Mouse (Mus musculus) lung, embryonic 15.5 days (tissue): ENCODE results near the gene Spint3. TPM values are rescaled to one million over a fixed set of nuclear protein-coding genes. Genes with fewer than 3 reads are reported as not detected.

Experiments used
- ATAC-seq: fragments of 200-750 bp; cut with Nextera tagmentation; 2 replicates; pipeline ENCODE4 v1.8.0; 2017; ENCODE audit warnings: moderate number of reproducible peaks, borderline replicate concordance; ENCODE audit not compliant: low FRiP score, low TSS enrichment; ENCODE audit errors: extremely low read depth
- H3K27ac ChIP-seq: fragments of 300-500 bp; sonication (generic); 2 replicates; pipeline ENCODE4 v1.5.1; 2015; ENCODE audit warnings: moderate library complexity, mild to moderate bottlenecking, inconsistent platforms
- H3K27me3 ChIP-seq: fragments of 300-500 bp; sonication (generic); 2 replicates; pipeline ENCODE4 v1.6.1; 2015; ENCODE audit warnings: inconsistent platforms
- H3K36me3 ChIP-seq: fragments of 300-500 bp; sonication (generic); 2 replicates; pipeline ENCODE4 v1.6.1; 2015; ENCODE audit warnings: inconsistent platforms
- H3K4me1 ChIP-seq: fragments of 300-500 bp; sonication (generic); 2 replicates; pipeline ENCODE4 v1.6.1; 2015; ENCODE audit warnings: inconsistent platforms
- H3K4me2 ChIP-seq: fragments of 300-500 bp; sonication (generic); 2 replicates; pipeline ENCODE4 v1.6.1; 2015; ENCODE audit warnings: inconsistent platforms, mild to moderate bottlenecking, moderate library complexity
- H3K4me3 ChIP-seq: fragments of 300-500 bp; sonication (generic); 2 replicates; pipeline ENCODE4 v1.5.1; 2015; ENCODE audit warnings: mild to moderate bottlenecking, inconsistent platforms
- H3K9ac ChIP-seq: fragments of 300-500 bp; sonication (generic); 2 replicates; pipeline ENCODE4 v1.6.1; 2015; ENCODE audit warnings: inconsistent platforms
- H3K9me3 ChIP-seq: fragments of 300-500 bp; sonication (generic); 2 replicates; pipeline ENCODE4 v1.6.1; 2016; ENCODE audit warnings: inconsistent platforms
- WGBS: fragments of 180-500 bp; shearing (Covaris S2); methylation state at CpG from one replicate; pipeline ENCODE4 v1.1.7; 2015; 5-methylcytosine and 5-hydroxymethylcytosine counted together
- polyA plus RNA-seq: library from polyadenylated mRNA; unstranded; fragments of >200 nt; fragmentation: Nextera tagmentation; extraction: Ambion mirVana; gene quantifications from 2 replicates; pipeline ENCODE4 v1.2.1, GENCODE M21; 2015

Gene Spint3
- polyA plus RNA-seq, 1 experiment from 2014 or later: not detected

DNA sequence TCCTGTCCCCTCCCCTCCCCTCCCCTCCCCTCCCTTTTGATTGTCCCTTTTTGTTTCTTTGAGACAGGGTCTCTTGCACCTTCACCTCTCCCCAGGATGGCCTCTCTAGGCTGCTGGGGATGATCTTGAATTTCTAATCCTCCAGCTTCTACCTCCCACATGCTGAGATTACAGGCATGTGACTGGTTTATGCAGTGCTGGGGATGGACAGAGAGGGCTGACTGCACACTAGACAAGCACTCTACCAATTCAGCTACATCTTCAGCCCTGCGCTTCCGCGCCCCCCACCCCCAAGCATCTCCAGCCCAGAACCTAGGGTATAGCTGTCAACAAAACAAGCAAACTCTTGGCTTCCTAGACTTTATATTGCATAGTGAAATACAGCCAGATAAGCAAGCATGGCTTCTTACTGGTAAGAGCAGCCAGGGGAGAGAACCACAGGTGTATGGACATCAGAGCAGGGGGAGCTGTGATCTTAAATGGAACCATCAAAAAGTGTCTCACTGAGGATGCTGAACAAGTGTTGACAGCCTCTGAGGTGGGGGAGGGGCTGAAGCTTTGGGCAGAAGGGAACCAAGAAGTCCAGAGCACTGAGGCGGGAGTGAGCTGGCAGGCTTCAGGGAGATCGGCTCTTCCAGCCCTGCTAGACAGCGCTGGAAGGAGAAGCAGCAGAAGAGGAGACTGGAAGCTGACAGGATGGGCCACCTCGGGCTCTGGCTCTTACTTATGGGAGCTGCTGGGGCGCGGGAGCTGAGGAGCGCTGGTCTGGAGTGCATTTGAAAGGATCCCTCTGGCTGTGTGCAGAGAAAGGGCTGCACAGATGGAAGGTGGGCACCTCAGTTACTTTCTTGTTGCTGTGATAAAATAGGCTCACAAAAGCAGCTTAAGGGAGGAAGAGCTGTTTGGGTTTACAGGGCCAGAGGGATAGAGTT is 23.0 kb downstream of the Spint3 start:
- no peak overlapping the region for H3K9ac ChIP-seq
- peaks cover 11% of the 10 kb centered on the region for H3K4me1 ChIP-seq
- no peaks in the 10 kb centered on the region; the same call in 1 of the 2 replicates for H3K27me3 ChIP-seq
- no peak overlapping the region for H3K27ac ChIP-seq
- ATAC-seq: no peak
- H3K9me3 ChIP-seq: no peaks in the 10 kb centered on the region
- WGBS: 23% methylated on average over 10 of the region's 10 CpGs
- no peak overlapping the region for H3K4me3 ChIP-seq
- no peak overlapping the region for H3K4me2 ChIP-seq
- H3K36me3 ChIP-seq: no peaks in the 10 kb centered on the region

- Histone ChIP-seq H3K9ac (no peak overlapping the region), H3K9me3 (no peaks in the 10 kb centered on the region), H3K4me1 (peaks cover 15% of the 10 kb centered on the region), H3K27me3 (no peaks in the 10 kb centered on the region; the same call in 1 of the 2 replicates), H3K4me2 (no peak overlapping the region), H3K27ac (peak overlapping the region; percentile 59), H3K36me3 (no peaks in the 10 kb centered on the region), H3K4me3 (no peak overlapping the region)
- WGBS: 31% methylated on average over 4 of the region's 4 CpGs
- ATAC-seq: peak; percentile 55
These were observed 23.9 kb downstream of the Spint3 start for GRCm38 (mm10) chr2:164549338-164549737.

DNA sequence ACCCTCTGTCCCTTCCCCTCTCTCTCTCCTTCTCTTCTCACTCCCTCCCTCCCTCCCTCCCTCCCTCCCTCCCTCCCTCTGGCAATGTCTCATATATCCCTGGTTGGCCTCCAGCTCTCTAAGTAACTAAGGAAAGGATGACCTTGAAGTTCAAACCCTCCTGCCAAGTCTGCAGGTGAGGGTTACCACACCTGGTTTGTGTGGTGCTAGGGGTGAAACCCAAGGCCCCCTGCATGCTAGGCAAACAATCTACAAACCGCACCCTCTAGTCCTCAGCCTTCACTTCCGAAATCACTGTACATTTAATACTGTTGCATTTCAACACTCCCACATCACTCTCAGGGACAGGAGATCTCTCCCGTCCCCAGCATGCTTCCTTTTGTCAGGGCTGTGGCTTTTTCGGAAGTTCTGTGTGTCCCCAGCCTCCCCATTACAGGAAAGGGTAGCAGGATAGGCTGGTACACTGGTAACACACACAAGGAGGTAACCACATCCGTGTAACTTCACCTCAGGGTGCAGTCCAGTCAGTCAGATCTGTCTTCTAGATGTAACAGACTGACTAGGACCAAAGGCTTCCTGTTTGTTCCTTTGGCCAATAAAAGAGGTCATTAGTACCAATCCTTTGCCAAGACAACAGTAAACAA is 28.7 kb downstream of the Spint3 start:
- no peak for ATAC-seq
- WGBS: 36% methylated on average over 5 of the region's 5 CpGs
- H3K27ac ChIP-seq: no peak overlapping the region

DNA sequence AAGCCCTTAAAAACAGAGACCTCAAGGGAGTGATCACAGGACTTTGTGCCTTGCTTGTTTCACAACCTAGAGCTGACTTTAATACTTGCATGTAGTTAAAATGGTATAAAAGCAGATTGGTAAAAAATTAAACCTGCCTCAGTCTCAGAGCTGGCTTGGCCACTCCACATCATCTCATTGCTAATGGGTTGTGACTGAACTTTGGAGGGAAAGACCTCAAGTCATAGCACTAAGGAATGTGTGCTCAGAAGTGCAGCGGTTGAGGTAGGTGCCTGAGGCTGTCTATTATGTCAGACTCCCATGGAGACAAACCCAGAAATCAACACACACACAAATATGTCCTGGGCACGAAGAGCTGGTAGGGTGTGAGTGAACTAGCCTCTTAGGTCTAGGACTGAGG is 29.5 kb downstream of the Spint3 start:
- Histone ChIP-seq H3K36me3 (no peaks in the 10 kb centered on the region), H3K9ac (no peak overlapping the region), H3K9me3 (no peaks in the 10 kb centered on the region), H3K27me3 (no peaks in the 10 kb centered on the region), H3K4me3 (no peak overlapping the region), H3K4me1 (peaks cover 18% of the 10 kb centered on the region), H3K27ac (no peak overlapping the region), H3K4me2 (no peak overlapping the region)
- no peak for ATAC-seq
- WGBS: 59% methylated on average over 2 of the region's 2 CpGs

More for the DNA sequence above, 28.7 kb downstream of the Spint3 start:
- Histone ChIP-seq H3K4me2 (no peak overlapping the region), H3K27me3 (no peaks in the 10 kb centered on the region), H3K4me3 (no peak overlapping the region), H3K4me1 (peaks cover 20% of the 10 kb centered on the region), H3K36me3 (no peaks in the 10 kb centered on the region), H3K9me3 (no peaks in the 10 kb centered on the region), H3K9ac (no peak overlapping the region)

DNA sequence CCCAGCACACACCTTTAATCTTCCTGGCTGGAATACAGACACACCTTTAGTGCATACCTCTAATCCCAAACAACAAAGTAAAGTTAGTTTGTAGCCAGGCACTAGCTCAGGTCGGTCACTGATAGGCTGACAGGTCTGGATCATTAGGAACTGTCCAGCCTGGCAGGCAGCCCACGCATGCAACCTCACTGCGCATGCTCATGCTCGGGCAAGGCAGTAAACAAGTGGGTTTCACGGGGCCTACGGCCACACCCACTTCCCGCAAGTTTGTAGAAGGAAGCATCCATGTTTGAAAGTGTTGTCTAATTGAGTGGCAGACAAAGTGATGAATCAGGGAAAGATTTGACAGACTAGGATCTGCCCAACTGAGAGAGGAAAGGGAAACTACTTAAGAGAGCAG is 30.7 kb downstream of the Spint3 start:
- H3K4me2 ChIP-seq: no peak overlapping the region
- H3K9me3 ChIP-seq: no peaks in the 10 kb centered on the region
- no peak for ATAC-seq
- H3K4me3 ChIP-seq: no peak overlapping the region
- peaks cover 18% of the 10 kb centered on the region for H3K4me1 ChIP-seq
- WGBS: 73% methylated on average over 7 of the region's 7 CpGs
- no peak overlapping the region for H3K9ac ChIP-seq
- no peaks in the 10 kb centered on the region for H3K36me3 ChIP-seq
- H3K27ac ChIP-seq: no peak overlapping the region
- H3K27me3 ChIP-seq: no peaks in the 10 kb centered on the region

- 53% methylated on average over 5 of the region's 5 CpGs for WGBS
These were observed 31.1 kb downstream of the Spint3 start for GRCm38 (mm10) chr2:164542132-164542531.

DNA sequence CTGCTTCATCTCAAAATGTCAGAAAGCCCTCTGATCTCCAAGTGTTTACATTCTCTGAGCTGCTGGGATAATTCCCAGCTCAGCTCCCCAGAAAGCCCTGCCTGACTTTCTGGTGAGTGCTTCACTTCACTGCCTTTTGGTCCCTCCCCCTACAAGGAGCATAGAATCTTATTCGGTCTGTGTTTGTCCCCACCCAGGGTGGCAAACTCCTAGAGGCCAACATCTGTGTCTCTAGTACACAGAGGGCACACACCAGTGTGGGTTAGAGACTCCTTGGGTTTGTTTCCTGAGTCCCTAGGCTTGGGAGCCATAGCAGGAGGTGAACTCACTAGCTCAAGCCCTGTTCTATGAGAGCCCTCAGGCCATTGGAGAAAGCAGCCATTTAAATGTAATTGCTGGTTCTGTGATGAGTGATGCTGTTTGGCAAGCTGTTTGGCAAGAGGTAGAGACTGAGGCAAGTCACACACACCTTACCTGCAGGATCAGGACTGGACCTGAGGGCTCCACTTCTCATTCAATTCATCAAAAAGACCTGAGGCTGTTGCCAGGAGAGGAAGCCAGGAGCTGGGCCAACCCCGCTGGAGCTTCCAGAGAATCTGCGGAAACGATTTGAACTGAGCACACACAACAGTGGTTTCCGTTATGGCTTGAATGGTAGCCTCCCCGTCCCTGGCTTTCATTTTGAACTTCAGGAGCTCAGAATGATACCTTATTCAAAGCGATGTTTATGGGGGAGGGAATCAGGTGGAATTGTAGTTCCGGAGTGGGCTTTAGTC is 32.4 kb downstream of the Spint3 start:
- ATAC-seq: peak; percentile 70; the same call in 1 of the 2 replicates
- Histone ChIP-seq H3K36me3 (no peaks in the 10 kb centered on the region), H3K27ac (peak overlapping the region; percentile 79)

More at GRCm38 (mm10) chr2:164542132-164542531, 31.1 kb downstream of the Spint3 start:
- Histone ChIP-seq H3K27me3 (no peaks in the 10 kb centered on the region), H3K4me3 (no peak overlapping the region), H3K27ac (no peak overlapping the region), H3K9me3 (no peaks in the 10 kb centered on the region), H3K36me3 (no peaks in the 10 kb centered on the region), H3K4me2 (no peak overlapping the region), H3K4me1 (peaks cover 18% of the 10 kb centered on the region), H3K9ac (no peak overlapping the region)
- no peak for ATAC-seq

GRCm38 (mm10) chr2:164537003-164537402 is 36.3 kb downstream of the Spint3 start:
- H3K27me3 ChIP-seq: no peaks in the 10 kb centered on the region
- H3K9ac ChIP-seq: no peak overlapping the region
- peaks cover 14% of the 10 kb centered on the region for H3K4me1 ChIP-seq
- no peaks in the 10 kb centered on the region for H3K9me3 ChIP-seq
- no peaks in the 10 kb centered on the region for H3K36me3 ChIP-seq
- no peak overlapping the region for H3K27ac ChIP-seq
- H3K4me3 ChIP-seq: no peak overlapping the region
- WGBS: 65% methylated on average over 4 of the region's 4 CpGs
- no peak for ATAC-seq
- H3K4me2 ChIP-seq: no peak overlapping the region

More for the DNA sequence above, 32.4 kb downstream of the Spint3 start:
- Histone ChIP-seq H3K27me3 (no peaks in the 10 kb centered on the region), H3K4me2 (no peak overlapping the region), H3K9me3 (no peaks in the 10 kb centered on the region), H3K9ac (no peak overlapping the region), H3K4me1 (peaks cover 18% of the 10 kb centered on the region), H3K4me3 (no peak overlapping the region)
- WGBS: 25% methylated on average over 8 of the region's 8 CpGs

- no peaks in the 10 kb centered on the region for H3K4me1 ChIP-seq
- 73% methylated on average over 10 of the region's 10 CpGs for WGBS
- no peak overlapping the region for H3K9ac ChIP-seq
- no peaks in the 10 kb centered on the region for H3K9me3 ChIP-seq
- H3K4me2 ChIP-seq: no peak overlapping the region
- no peak overlapping the region for H3K4me3 ChIP-seq
- no peaks in the 10 kb centered on the region for H3K27me3 ChIP-seq
- H3K27ac ChIP-seq: no peak overlapping the region
- ATAC-seq: no peak
- H3K36me3 ChIP-seq: no peaks in the 10 kb centered on the region
These were observed 38.9 kb downstream of the Spint3 start for GRCm38 (mm10) chr2:164534315-164534714.

GRCm38 (mm10) chr2:164531169-164531568 is 42.1 kb downstream of the Spint3 start:
- 3% methylated on average over 3 of the region's 3 CpGs for WGBS
- no peaks in the 10 kb centered on the region for H3K4me1 ChIP-seq
- H3K4me3 ChIP-seq: no peak overlapping the region
- no peak overlapping the region for H3K4me2 ChIP-seq
- no peak for ATAC-seq
- H3K27ac ChIP-seq: no peak overlapping the region
- no peaks in the 10 kb centered on the region for H3K9me3 ChIP-seq
- H3K27me3 ChIP-seq: no peaks in the 10 kb centered on the region
- H3K9ac ChIP-seq: no peak overlapping the region
- H3K36me3 ChIP-seq: no peaks in the 10 kb centered on the region

- Histone ChIP-seq H3K4me3 (no peak overlapping the region), H3K9ac (no peak overlapping the region), H3K27ac (no peak overlapping the region), H3K27me3 (no peaks in the 10 kb centered on the region), H3K36me3 (no peaks in the 10 kb centered on the region), H3K9me3 (no peaks in the 10 kb centered on the region), H3K4me2 (no peak overlapping the region), H3K4me1 (no peaks in the 10 kb centered on the region)
- 69% methylated on average over 5 of the region's 5 CpGs for WGBS
- ATAC-seq: no peak
These were observed 44.7 kb downstream of the Spint3 start for GRCm38 (mm10) chr2:164528557-164528956.
